Mouse (Mus musculus) CH12.LX (cell line): ENCODE data around the gene Ppm1k. TPM values are rescaled to one million over a fixed set of nuclear protein-coding genes. Genes with fewer than 3 reads are reported as not detected.

ENCODE experiments used
- DNase-seq: peaks from one replicate; pipeline ENCODE4 v3.0.0-alpha.2; 2013; ENCODE audit errors: extremely low read depth
- H3K27ac ChIP-seq: 2 replicates; pipeline ENCODE4 v1.5.1; 2012; ENCODE audit warnings: low read depth, mild to moderate bottlenecking, control low read depth, moderate library complexity; ENCODE audit not compliant: insufficient read depth
- H3K27me3 ChIP-seq: replicated peaks from 2 replicates; pipeline ENCODE3; 2012; ENCODE audit warnings: inconsistent platforms
- H3K36me3 ChIP-seq, 2 experiments: replicated peaks in 1 of 2; 2 replicates each; pipeline versions ENCODE3 to v1.6.1; 2012; ENCODE audit warnings: inconsistent platforms in 1 of 2, low read length in 1 of 2, mild to moderate bottlenecking in 1 of 2, mixed read lengths in 1 of 2, moderate library complexity in 1 of 2; ENCODE audit not compliant: control insufficient read depth in 1 of 2, insufficient read depth in 1 of 2
- H3K4me1 ChIP-seq, 2 experiments: 2 replicates each; pipeline ENCODE4 v1.6.1; 2012; ENCODE audit warnings: inconsistent platforms in 1 of 2, moderate library complexity in 1 of 2; ENCODE audit not compliant: insufficient read depth in 2 of 2, control insufficient read depth in 1 of 2
- H3K4me2 ChIP-seq: 2 replicates; pipeline ENCODE4 v1.6.1; 2012; ENCODE audit warnings: low read depth, mild to moderate bottlenecking, control low read depth; ENCODE audit not compliant: poor library complexity, insufficient read depth, severe bottlenecking
- H3K4me3 ChIP-seq, 3 experiments: fragments of 150-350 bp in 1 of 3; sonication (generic) in 1 of 3; replicated peaks in 1 of 3; 2 replicates each; pipeline versions ENCODE3 to v1.5.1; 2011 to 2012; ENCODE audit warnings: low read depth in 2 of 3, low read length in 2 of 3, mild to moderate bottlenecking in 2 of 3, moderate library complexity in 2 of 3, control low read depth in 1 of 3, improper control_type of control experiment in 1 of 3, inconsistent platforms in 1 of 3, mixed read lengths in 1 of 3; ENCODE audit not compliant: poor library complexity in 1 of 3
- H3K79me2 ChIP-seq: replicated peaks from 2 replicates; pipeline ENCODE4 v1.6.1; 2012; ENCODE audit warnings: mild to moderate bottlenecking, moderate library complexity; ENCODE audit not compliant: control insufficient read depth, poor library complexity, insufficient read depth, severe bottlenecking; ENCODE audit errors: extremely low read depth
- H3K9ac ChIP-seq: 2 replicates; pipeline ENCODE4 v1.6.1; 2012; ENCODE audit warnings: low read depth, mild to moderate bottlenecking, control low read depth, moderate library complexity; ENCODE audit not compliant: insufficient read depth
- H3K9me3 ChIP-seq: replicated peaks from 2 replicates; pipeline ENCODE3; 2012; ENCODE audit warnings: low read length, inconsistent platforms, mixed read lengths
- CHD1 ChIP-seq: IDR thresholded peaks from 2 replicates; pipeline ENCODE4 v1.6.1; 2012; ENCODE audit warnings: low read depth, low read length, improper control_type of control experiment, inconsistent platforms
- CTCF ChIP-seq, 2 experiments: IDR thresholded peaks in 1 of 2; conservative IDR thresholded peaks in 1 of 2; 2 replicates each; pipeline ENCODE4 v1.5.1; 2011 to 2012; ENCODE audit warnings: low read depth in 2 of 2, low read length in 2 of 2, improper control_type of control experiment in 1 of 2, inconsistent platforms in 1 of 2, mild to moderate bottlenecking in 1 of 2, moderate library complexity in 1 of 2
- ELF1 ChIP-seq: IDR thresholded peaks from 2 replicates; pipeline ENCODE4 v1.6.1; 2014; ENCODE audit warnings: low read depth, mild to moderate bottlenecking, inconsistent platforms, low read length, improper control_type of control experiment
- ETS1 ChIP-seq: conservative IDR thresholded peaks from 2 replicates; pipeline ENCODE4 v1.6.1; 2012; ENCODE audit warnings: low read depth, mild to moderate bottlenecking, inconsistent platforms, low read length, improper control_type of control experiment, moderate library complexity
- GABPA ChIP-seq: IDR thresholded peaks from 2 replicates; pipeline ENCODE4 v1.6.1; 2012; ENCODE audit warnings: low read depth, low read length, improper control_type of control experiment, inconsistent platforms; ENCODE audit not compliant: insufficient replicate concordance
- JUN ChIP-seq: IDR thresholded peaks from 2 replicates; pipeline ENCODE4 v1.6.1; 2011; ENCODE audit warnings: low read depth, mild to moderate bottlenecking, low read length, improper control_type of control experiment, moderate library complexity; ENCODE audit not compliant: insufficient read depth
- JUND ChIP-seq: conservative IDR thresholded peaks from 2 replicates; pipeline ENCODE4 v1.6.1; 2011; ENCODE audit warnings: low read depth, low read length, improper control_type of control experiment
- MAFK ChIP-seq: IDR thresholded peaks from 2 replicates; pipeline ENCODE4 v1.6.1; 2011; ENCODE audit warnings: low read length, improper control_type of control experiment; ENCODE audit not compliant: insufficient replicate concordance
- MAX ChIP-seq: IDR thresholded peaks from 2 replicates; pipeline ENCODE4 v1.6.1; 2011; ENCODE audit warnings: low read length, improper control_type of control experiment
- MAZ ChIP-seq: IDR thresholded peaks from 2 replicates; pipeline ENCODE4 v1.6.1; 2012; ENCODE audit warnings: low read depth, mild to moderate bottlenecking, inconsistent platforms, low read length, improper control_type of control experiment, moderate library complexity
- MEF2A ChIP-seq: IDR thresholded peaks from 2 replicates; pipeline ENCODE4 v1.6.1; 2014; ENCODE audit warnings: low read depth, mild to moderate bottlenecking, inconsistent platforms, low read length, improper control_type of control experiment, borderline replicate concordance
- MXI1 ChIP-seq: IDR thresholded peaks from 2 replicates; pipeline ENCODE4 v1.6.1; 2011; ENCODE audit warnings: mild to moderate bottlenecking, low read depth, low read length, improper control_type of control experiment
- NRF1 ChIP-seq: IDR thresholded peaks from 2 replicates; pipeline ENCODE4 v1.6.1; 2014; ENCODE audit warnings: low read depth, mild to moderate bottlenecking, inconsistent platforms, low read length, improper control_type of control experiment, moderate library complexity
- SIN3A ChIP-seq: IDR thresholded peaks from 2 replicates; pipeline ENCODE4 v1.6.1; 2012; ENCODE audit warnings: low read length, improper control_type of control experiment, inconsistent platforms
- SMC3 ChIP-seq: IDR thresholded peaks from 2 replicates; pipeline ENCODE4 v1.6.1; 2011; ENCODE audit warnings: low read depth, low read length, improper control_type of control experiment
- TBP ChIP-seq: conservative IDR thresholded peaks from 2 replicates; pipeline ENCODE4 v1.6.1; 2011; ENCODE audit warnings: low read depth, low read length, improper control_type of control experiment
- TCF12 ChIP-seq: IDR thresholded peaks from 2 replicates; pipeline ENCODE4 v1.6.1; 2014; ENCODE audit warnings: low read depth, mild to moderate bottlenecking, inconsistent platforms, low read length, improper control_type of control experiment
- UBTF ChIP-seq: IDR thresholded peaks from 2 replicates; pipeline ENCODE4 v1.6.1; 2012; ENCODE audit warnings: low read depth, mild to moderate bottlenecking, inconsistent platforms, low read length, improper control_type of control experiment, moderate library complexity
- USF2 ChIP-seq: conservative IDR thresholded peaks from 2 replicates; pipeline ENCODE4 v1.6.1; 2011; ENCODE audit warnings: low read depth, low read length, improper control_type of control experiment
- ZC3H11A ChIP-seq: IDR thresholded peaks from 2 replicates; pipeline ENCODE4 v1.6.1; 2012; ENCODE audit warnings: low read depth, mild to moderate bottlenecking, inconsistent platforms, low read length, improper control_type of control experiment
- ZKSCAN1 ChIP-seq: IDR thresholded peaks from 2 replicates; pipeline ENCODE4 v1.6.1; 2012; ENCODE audit warnings: low read depth, inconsistent platforms, low read length, improper control_type of control experiment, borderline replicate concordance
- dilution Hi-C: fragments of 300-500 bp; cut with MboI; formaldehyde crosslinking; loops from 2 replicates; pipeline ENCODE4 v1.14.3; 2020; ENCODE audit warnings: low sequenced_read_pairs; ENCODE audit not compliant: extremely low pct_unique_long_range_greater_than_20kb, extremely low pct_ligation_motif_present
- in situ Hi-C: fragments of 300-500 bp; cut with MboI; formaldehyde crosslinking; loops from 3 replicates; pipeline ENCODE4 v1.14.3; 2019; ENCODE audit warnings: low sequenced_read_pairs, low pct_ligation_motif_present, low pct_unique_long_range_greater_than_20kb, mixed read lengths
- polyA plus RNA-seq: library from polyadenylated mRNA; unstranded; fragments of >175 nt; gene quantifications from 2 replicates; pipeline ENCODE4 v1.2.1, GENCODE M21; 2012; ENCODE audit warnings: low read depth; ENCODE audit not compliant: insufficient read length
- total RNA-seq, 2 experiments: library from RNA; depleted of rRNA; stranded (reverse); fragments of 300-350 nt in 1 of 2; fragments of >200 nt in 1 of 2; gene quantifications; 2 replicates each; pipeline ENCODE4 v1.2.3; 2012 to 2014

Gene Ppm1k
- total and polyA plus RNA-seq, 3 experiments, result 10.5 to 17.1 (median 15.1) TPM

- no peak for TF ChIP-seq SMC3
- 0 out of 2 replicates have a peak, but pooled peaks have one; percentile 23 for TF ChIP-seq JUND
- no peak for TF ChIP-seq GABPA
- TF ChIP-seq MAFK, result peak; percentile 67; the same call in 1 of the 2 replicates
- TF ChIP-seq ELF1, result peak; percentile 78
- no peak for TF ChIP-seq MAX
- no peak for TF ChIP-seq ZC3H11A
- TF ChIP-seq JUN, result no peak
- TF ChIP-seq NRF1, result no peak
- peak; percentile 74 for TF ChIP-seq MAZ
- no peak for TF ChIP-seq ZKSCAN1
- no peak for TF ChIP-seq MEF2A
- TF ChIP-seq CTCF (conservative IDR thresholded peaks at IDR 0.05 in 1 of 2, IDR thresholded peaks at IDR 0.05 in 1 of 2; ENCODE audit: low read depth in 2 of 2, low read length in 2 of 2), result no peak
- peak; percentile 35; the same call in 1 of the 2 replicates for TF ChIP-seq SIN3A
- peak; percentile 97 for TF ChIP-seq TBP
- TF ChIP-seq USF2, result no peak
These were observed 852 bp upstream of the Ppm1k start (continued) for GRCm38 (mm10) chr6:57535971-57536669.

GRCm38 (mm10) chr6:57534611-57535286 is 519 bp downstream of the Ppm1k start:
- H3K27me3 ChIP-seq, result no peaks in the 10 kb centered on the region
- TF ChIP-seq UBTF, result 0 out of 2 replicates have a peak, but pooled peaks have one; percentile 44
- TF ChIP-seq CHD1, result peak; percentile 44; the same call in 1 of the 2 replicates
- 0 out of 2 replicates have a peak, but pooled peaks have one; percentile 9 for TF ChIP-seq TCF12
- no peak for TF ChIP-seq MAFK
- TF ChIP-seq ETS1, result no peak
- 0 out of 2 replicates have a peak, but pooled peaks have one; percentile 2 for TF ChIP-seq SIN3A
- TF ChIP-seq MXI1, result peak; percentile 34; the same call in 1 of the 2 replicates
- TF ChIP-seq, all 38 proteins: peak for 5
- Histone ChIP-seq H3K4me1 (peaks cover 0 to 27% of the 10 kb centered on the region in 2 experiments; a peak in 2 of 4 replicates), H3K9me3 (no peaks in the 10 kb centered on the region), H3K27ac (no peak overlapping the region; the same call in 1 of the 2 replicates), H3K36me3 (no peaks in the 10 kb centered on the region), H3K9ac (peak overlapping the region; percentile 67), H3K79me2 (peaks cover 15% of the 10 kb centered on the region), H3K4me2 (peak overlapping the region; percentile 52), H3K4me3 (peak overlapping the region; percentile 73 to 100 (median 74))
- dilution Hi-C loops (no loop called here), in situ Hi-C loops (no loop called here)
- DNase-seq, result peak; percentile 37
